Mouse (Mus musculus): ENCODE measurements around the gene 4930470P17Rik.

Gene 4930470P17Rik

DNA sequence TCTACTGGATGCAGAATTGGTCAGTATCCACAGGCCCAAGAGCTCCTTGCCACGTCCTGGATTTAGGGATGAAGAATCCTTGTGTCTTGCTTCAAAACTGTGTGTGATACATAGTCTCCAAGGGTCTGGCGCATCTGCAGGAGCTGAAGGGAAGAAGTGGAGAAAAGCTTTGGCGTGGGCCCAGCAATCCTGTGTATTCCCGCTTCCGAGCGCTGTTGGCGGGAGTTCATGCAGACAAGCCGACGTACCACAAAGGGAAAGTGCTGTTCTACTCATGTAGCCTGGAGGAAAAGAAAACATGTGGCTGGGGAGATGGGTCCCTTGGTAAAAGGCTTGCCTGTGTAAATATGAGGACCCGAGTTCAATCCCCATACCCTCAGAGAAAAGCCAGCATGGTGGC, 22.3 kb downstream of the 4930470P17Rik start:
- no peak for DNase-seq (ENCODE audit: low spot score in 2 of 2)

DNA sequence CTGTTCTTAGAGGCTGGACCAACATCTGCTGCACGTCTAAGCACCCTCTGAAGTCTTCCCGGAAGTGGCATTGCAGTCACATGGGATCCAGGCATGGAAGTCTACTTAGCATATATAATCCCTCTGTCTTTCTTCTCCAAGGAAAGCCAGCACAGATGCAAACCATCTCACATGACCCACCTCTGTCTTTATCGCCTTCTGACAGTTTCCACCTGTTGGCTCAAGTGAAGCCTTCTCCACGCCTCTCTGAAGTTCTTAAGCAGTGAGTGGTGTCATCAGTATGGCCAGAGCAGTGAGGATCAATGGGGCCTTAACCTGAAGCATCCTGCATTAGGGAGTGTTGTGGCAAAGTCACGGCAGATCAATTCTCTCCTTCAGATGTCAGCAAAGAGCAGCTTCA, 23.2 kb downstream of the 4930470P17Rik start:
- no peak for DNase-seq (ENCODE audit: low spot score in 2 of 2)

GRCm38 (mm10) chr2:170577502-170577901, 24.3 kb downstream of the 4930470P17Rik start:
- DNase-seq (ENCODE audit: low spot score in 2 of 2) = no peak

GRCm38 (mm10) chr2:170576077-170576476, 25.7 kb downstream of the 4930470P17Rik start:
- no peak for DNase-seq (ENCODE audit: low spot score in 2 of 2)

DNA sequence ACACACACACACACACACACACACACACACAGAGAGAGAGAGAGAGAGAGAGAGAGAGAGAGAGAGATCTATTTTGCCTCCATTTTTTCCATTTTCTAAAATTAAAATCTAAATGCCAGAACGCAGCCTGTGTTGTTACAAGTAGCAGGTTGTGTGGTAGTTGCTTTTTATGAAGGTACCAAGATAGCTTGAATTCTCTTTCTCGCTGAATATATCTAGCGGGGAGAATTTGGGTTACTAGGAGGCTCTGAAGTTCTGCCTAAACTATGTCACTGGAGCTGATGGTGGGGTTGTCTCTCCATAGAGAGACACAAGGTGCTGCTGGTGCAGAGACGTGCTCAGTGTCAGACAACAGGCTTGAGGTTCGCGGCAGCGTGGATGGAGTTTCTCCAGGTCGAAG, 36.8 kb downstream of the 4930470P17Rik start:
- peak in 1 of 2 experiments; percentile 4 for DNase-seq (ENCODE audit: low spot score in 2 of 2)

DNA sequence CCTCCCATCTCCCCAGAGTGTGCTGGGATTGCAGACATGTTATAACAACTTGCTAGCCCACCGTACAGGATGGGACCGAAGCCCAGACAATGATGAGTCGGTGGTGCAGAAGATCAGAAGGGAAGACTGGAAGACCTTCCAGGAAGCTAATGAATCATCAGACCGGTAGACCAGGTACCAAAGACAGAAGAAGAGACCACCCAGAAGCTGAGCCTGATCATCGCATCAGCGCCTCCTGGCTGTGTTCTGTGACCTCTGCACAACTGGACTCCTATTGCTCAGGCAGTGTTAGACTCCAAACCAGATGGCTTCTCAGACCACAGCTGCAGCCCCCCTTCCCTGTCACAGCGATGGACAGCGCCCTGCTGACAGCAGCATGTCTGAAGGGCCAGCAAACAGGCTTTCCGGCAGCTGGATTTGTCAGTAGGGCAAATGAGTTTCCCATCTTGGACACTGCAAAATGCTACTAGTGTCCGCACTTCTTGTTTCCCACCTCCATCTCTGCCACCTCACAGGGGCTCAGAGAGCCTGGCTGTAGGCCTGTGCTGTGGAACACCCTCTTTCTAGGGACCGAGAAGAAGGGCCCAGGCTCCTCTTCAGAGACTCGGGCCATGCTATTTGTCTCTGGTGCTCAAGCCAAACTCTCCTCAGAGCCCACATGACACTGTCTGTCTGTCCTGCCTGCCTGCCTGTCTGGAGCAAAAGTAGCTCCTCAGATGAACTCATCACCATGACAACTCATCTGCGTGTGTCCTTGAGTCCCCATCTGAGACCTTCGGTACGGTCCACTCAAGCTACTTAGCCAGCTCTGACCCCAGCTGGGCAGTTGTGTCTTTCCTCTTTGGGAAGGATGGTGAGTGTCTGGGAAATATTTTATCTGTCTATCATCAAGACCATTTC, 37.6 kb downstream of the 4930470P17Rik start:
- no peak for DNase-seq (ENCODE audit: low spot score in 2 of 2)

- DNase-seq (ENCODE audit: low spot score in 2 of 2) = no peak
These were observed 49.7 kb downstream of the 4930470P17Rik start for GRCm38 (mm10) chr2:170552088-170552487.

DNA sequence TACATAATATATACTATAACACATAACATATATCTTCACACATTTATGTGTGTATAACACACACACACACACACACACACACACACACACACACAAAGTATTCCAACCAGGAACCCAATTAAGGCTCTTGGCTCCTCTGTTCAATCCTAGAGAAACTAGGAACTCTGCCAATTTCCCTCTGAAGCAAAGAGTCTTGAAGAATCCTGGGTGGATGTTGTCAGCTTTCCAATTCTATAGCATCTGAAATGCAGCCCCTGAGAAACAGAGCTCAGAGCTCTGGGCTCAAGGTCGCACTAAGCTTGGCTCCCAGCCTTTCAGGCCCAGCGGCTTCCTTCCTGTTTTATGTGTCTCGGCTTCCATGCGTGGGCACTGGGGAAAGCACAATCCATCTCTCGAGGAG, 51.6 kb downstream of the 4930470P17Rik start:
- DNase-seq (ENCODE audit: low spot score in 2 of 2) = no peak

DNA sequence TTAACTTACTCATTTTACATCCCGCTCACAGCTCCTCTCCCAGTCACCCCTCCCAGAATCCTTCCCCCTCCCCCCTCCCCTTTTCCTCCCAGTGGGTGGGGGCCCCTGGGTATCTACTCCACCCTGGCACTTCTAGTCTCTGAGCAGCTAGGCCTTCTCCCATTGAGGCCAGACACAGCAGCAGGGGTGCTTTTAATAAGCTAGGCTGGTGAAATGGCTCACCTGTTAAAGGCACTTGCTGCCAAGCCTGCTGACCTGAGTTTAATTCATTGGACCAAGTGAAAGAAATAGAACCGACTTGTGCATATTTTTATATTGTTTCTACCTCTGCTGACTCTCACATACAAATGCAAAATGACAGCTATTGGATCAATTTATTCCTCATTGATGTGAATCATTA, 52.7 kb downstream of the 4930470P17Rik start:
- DNase-seq (ENCODE audit: low spot score in 2 of 2) = no peak

GRCm38 (mm10) chr2:170548046-170548445, 53.8 kb downstream of the 4930470P17Rik start:
- no peak for DNase-seq (ENCODE audit: low spot score in 2 of 2)

GRCm38 (mm10) chr2:170547526-170547925, 54.3 kb downstream of the 4930470P17Rik start:
- DNase-seq (ENCODE audit: low spot score in 2 of 2) = no peak

- DNase-seq (ENCODE audit: low spot score in 2 of 2) = no peak
These were observed 56.1 kb downstream of the 4930470P17Rik start for GRCm38 (mm10) chr2:170545745-170546144.

GRCm38 (mm10) chr2:170544950-170545349, 56.9 kb downstream of the 4930470P17Rik start:
- no peak for DNase-seq (ENCODE audit: low spot score in 2 of 2)

GRCm38 (mm10) chr2:170544159-170544558, 57.7 kb downstream of the 4930470P17Rik start:
- no peak for DNase-seq (ENCODE audit: low spot score in 2 of 2)

DNA sequence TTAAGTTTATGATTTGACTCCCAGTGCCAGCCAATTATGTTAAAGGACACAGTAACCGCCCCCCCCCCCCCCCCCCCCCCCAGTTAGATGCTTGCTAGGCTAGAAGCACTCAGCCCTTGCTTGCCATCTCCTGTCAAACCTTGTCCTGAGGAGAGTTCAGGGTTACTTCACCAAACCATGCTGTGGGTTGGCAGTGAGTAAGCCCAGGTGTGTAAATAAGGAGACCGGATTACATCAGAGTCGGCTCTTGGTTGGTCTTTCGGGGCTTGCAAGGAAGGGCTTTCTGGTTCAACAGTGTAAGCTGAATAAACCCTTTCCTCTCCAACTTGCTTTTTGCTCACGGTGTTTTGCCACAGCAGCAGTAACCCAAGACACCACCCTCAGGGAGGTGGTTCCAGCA, 58.2 kb downstream of the 4930470P17Rik start:
- DNase-seq (ENCODE audit: low spot score in 2 of 2) = no peak

- peak; percentile 64 to 75 for DNase-seq (ENCODE audit: low spot score in 2 of 2)
These were observed 62.6 kb downstream of the 4930470P17Rik start for GRCm38 (mm10) chr2:170539211-170539610.

DNA sequence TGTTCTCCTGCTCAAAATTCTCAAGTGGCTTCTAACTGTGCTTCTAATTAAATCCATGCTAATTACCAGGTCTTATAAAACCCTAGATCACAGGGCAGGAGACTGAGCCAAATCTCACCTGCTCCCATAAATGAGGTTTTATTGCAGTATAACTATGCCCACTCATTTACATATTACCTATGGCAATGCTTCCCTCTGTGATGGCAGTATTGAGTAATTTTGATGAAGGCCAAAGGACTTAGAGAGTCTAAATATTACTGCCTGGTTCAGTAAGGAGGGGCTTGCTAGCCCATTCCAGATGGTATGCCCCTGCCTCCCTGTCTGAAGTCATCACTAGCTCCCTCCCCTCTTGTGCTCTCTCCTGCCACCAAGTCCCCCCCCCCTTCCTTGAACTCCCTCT, 66.0 kb downstream of the 4930470P17Rik start:
- DNase-seq (ENCODE audit: low spot score in 2 of 2) = no peak

DNA sequence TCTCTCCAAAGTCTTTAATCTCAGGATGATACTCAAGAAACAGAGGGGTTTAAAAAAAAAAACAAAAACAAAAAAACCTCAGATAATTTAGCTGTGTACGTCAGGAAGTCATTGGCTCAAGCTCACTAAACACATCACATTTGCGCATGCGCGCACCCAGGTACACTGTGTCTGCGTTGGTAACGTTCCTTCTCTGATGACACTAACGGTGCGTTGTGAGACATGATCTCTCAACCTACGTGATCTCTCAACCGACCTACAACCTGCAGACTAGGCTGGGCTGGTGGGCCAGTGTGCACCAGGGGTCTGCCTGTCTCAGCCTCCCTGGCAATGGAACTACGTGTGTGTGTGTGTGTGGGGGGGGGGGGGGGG, 67.0 kb downstream of the 4930470P17Rik start:
- DNase-seq (ENCODE audit: low spot score in 2 of 2) = no peak

DNA sequence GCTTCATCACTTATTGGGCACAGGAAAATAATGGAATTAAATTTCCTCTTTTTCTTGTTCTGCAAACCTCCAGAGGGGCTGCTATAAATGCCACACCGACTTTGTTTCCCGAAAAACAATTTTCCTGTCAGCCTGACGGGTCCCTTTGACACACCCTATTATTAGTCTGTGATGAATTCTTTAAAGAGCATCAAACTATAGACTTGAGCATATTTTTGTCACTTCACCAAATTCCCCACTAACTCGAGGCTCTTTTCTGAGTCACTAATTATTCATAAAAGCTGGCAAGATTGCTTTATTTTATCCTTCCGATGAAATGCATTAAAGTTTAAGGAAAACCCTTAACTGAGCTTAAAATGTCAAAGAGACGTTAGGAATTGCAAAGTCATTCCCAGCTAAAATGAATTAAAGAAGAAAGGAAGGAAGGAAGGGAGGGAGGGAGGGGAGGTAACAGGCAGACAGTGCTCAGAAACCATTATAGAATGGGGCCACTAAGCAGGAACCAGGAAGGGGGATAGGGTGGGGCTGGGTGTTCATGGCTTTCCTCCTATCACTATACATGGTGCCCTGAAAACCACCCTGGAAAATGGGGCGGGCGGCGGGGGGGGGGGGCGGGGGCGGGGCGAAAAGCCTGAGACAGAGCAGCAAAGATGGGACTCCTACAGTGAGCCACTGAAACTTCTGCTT, 67.6 kb downstream of the 4930470P17Rik start:
- no peak for DNase-seq (ENCODE audit: low spot score in 2 of 2)

GRCm38 (mm10) chr2:170530256-170530655, 71.6 kb downstream of the 4930470P17Rik start:
- DNase-seq (ENCODE audit: low spot score in 2 of 2) = no peak

- DNase-seq (ENCODE audit: low spot score in 2 of 2) = no peak
These were observed 72.1 kb downstream of the 4930470P17Rik start for GRCm38 (mm10) chr2:170529766-170530165.
